Mouse (Mus musculus) MEL-GATA-1-ER (cell line): ENCODE results near the gene Gm20388.
"Not testable (repeated sequence)": the region's sequence is repeated elsewhere in the genome, so short reads cannot be mapped to it uniquely, and the experiment has no call there.

Experiments
- DNase-seq: peaks from one replicate; pipeline ENCODE4 v3.0.0-alpha.2; 2012; ENCODE audit warnings: low read depth; ENCODE audit errors: extremely low read depth

The Gm20388 gene

DNA sequence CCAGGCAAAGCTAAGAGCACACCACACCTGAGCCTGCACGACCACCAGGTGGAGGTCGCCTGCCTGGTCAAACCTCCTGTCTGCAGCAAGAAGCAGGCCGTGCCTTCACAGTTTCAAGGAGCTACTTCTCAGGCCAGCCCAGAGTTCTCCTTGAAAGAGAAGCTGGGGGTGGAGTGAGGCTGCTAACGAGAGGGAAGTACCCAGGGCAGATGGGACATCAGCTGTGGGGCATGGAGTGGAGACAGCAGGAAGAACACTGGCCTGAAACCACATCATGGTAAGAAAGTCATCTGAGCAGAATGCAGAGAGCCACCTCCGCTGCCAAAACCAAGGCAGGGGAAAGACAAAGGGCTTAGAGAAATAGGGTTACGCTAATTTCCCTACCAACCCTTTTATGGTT, 753.9 kb downstream of the Gm20388 start:
- no peak for DNase-seq

DNA sequence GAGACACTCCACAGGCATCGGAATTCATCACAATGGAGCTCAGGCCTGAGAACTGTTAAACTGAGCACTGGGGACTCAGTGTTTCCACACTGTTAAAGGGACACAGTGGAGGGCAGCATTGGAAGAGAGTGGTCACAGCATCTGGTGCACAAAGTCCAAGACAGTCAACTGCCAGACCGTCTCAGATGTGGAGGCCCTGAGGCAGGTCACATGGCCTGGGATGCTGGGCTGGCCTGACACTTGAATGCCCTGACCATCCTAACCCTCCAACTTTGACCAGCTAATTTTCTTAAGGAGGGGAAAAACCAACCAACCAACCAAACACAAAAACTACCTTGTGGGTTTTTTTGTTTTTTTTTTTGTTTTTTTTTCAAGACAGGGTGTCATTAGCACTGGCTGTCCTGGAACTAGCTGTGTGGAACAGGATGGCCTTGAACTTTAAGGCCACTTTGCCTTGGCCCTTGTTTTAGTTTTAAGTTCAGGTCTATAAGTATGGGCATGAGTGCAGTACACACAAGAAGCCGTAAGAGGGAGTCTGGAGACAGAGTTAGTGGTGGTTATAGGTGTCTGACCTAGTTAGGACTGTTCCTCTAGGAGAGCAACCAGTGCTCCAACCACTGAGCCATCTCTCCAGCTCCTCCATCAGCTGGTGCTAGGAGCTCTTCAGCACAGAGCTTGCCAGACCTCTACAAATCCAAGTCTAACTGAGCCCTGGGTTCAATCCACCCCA, 755.2 kb downstream of the Gm20388 start:
- no peak for DNase-seq

DNA sequence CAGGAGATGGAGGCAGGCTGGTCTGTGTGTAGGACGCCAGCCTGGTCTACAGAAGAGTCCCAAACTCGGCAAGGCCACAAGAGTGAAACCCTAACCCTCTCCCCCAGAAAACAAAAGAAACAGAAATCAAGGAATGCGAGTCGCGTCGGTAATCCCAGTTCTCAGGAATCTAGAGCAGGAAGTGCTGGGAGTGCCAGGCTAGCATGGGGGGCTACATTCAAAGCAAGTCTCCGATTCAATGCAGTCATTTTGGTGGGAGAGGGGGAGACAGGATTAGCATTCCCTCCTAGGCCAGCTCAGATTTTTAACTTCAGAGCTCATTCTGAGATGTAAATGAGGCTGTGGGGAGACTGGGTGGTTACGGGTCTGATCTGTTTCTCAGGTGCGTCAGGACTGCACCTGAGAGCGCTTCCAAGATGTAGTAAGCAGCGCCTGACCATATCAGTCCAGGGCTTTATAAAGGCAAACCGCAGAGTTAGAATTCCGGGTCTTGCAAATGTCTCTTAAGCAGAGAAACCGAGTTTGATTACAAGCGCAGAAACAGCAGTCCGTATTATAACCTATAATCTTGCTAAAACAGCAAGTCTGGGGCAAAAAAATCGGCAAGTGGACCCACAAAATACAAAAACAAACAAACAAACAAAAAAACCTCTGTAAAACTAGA, 756.3 kb downstream of the Gm20388 start:
- DNase-seq: no peak

DNA sequence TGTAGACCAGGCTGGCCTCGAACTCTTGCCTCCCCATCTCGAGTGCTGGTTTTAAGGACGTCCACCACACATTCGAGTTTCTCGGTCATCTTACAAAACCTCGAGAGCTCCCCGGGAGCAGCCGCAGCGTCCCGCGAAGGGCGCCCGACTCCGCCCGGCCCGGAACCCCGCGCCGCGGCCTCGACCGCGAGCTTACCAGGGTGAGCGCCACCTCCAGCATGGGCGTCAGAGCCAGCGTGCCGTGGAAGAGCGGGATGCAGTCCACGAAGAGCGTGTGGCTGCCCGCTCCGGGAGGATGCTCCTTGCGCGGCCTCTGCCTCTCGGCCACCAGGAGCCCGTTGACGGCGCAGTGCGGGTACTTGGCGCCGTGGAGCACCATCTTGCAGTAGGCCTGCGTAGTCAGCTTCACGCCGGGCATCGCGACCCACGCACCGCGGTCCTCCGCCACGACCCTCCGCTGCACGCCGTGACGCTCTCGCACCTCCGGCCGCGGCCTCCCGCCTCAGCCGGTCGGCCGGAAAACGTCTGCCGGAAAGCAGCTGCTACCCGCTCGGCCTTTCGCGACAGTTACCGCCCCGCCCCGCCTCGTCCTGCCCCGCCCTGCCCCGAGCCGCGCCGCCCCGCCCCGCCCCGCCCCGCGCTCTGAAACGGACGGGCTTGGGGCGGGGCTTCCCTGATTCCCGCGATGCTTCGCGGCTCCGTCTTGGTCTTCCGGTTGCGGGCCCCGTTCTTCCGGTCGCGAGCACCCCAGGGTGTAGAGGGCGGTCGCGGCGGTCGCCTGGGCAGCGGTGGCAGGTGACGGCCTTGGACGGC, 757.1 kb downstream of the Gm20388 start, which contains the start of the genes Gm27021 and Cox4i1:
Gene Gm27021, minus strand, starts transcription at position 519 of the 813 bp plus-strand sequence.
Gene Cox4i1, plus strand, starts transcription at position 662 of the 813 bp plus-strand sequence.
- no peak for DNase-seq

DNA sequence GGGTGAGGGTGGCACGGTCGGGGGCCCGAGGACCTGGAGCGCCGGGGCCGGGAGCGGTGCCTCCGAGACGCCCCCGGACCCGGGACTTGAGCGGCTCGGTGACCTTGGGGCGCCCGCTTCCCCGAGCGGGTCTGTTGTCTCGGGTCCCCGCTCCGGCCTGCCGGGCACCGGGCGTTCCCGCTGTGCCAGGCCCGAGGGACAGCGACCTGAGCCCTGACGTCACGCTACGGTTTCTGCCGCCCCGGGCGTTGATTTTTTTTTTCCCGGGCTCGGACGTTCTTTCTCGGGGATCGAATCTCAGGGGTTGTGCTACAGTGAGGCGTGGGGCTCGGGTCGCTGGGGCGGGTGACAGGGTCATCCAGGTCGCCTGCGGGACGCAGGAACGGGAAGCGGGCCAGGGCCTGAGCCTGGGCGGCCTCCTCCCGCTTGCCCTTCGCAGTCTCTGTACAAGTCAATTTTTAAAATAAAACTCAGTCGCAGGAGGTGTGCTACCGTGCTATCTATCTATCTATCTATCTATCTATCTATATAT, 757.8 kb downstream of the Gm20388 start, which contains the start of gene Emc8:
Gene Emc8, minus strand, starts transcription at position 200 of the 532 bp plus-strand sequence.
- DNase-seq: no peak

DNA sequence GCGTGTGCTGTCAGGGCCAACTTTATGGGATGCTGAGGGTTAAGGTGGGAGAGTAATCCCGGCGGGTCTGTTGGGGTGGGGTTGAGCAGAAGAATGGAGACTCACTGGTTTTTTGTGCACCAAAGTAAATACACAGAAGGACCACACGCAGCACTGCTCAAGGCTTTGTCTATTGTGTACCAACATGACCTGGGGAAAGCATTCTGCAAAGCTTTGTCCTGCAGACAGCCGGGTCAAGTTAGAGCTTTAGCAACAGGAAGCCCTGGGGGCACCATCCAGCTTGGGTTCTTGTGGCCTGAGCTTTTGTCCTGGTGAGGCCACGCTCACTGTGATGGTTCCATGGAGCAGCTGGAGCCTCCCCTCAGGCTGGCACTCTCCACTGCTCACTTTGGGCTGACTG, 761.1 kb downstream of the Gm20388 start:
- DNase-seq: no peak

DNA sequence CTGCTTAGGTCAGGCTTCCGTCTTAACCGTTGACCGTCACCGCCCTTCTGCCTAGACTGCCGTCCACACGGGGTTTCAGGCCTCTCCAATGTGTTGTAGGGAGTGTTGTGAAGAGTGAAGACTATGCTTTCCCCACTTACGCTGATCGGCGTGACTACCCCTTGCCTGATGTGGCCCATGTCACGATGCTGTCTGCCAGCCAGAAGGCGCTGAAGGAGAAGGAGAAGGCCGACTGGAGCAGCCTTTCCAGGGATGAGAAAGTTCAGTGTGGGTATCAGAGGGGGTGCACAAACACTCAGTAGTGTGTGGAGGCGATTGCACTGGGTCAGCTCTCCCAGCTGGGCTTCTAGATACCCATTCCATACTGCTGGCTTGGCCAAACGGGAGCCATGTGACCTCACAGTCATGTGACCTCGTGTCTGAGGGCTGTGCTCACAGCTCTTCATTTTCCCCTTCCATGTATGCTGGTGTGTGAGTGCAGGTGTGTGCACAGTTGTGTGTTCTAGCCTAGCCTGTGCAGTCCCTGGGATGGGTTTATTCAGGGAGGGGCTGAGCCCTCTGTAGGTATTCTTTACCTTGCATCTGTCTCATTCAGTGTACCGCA, 762.1 kb downstream of the Gm20388 start:
- no peak for DNase-seq

DNA sequence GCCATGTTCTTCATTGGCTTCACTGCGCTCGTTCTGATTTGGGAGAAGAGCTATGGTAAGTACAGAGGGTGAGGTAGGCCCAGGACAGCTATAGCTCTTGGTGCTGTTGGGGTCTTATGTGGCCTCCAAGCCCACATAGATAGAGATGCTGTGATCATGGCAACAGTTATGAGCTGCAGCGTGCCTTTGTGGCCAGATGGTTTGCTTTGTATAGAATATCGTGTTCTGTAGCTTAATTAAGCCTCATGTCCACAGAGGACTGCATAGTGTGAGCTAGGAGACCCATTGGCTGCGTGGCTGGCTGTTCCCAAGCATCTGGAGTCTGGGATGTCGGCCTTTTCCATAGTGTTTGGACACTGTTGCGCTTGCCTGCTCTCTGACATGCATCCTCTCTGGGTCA, 762.7 kb downstream of the Gm20388 start:
- no peak for DNase-seq

DNA sequence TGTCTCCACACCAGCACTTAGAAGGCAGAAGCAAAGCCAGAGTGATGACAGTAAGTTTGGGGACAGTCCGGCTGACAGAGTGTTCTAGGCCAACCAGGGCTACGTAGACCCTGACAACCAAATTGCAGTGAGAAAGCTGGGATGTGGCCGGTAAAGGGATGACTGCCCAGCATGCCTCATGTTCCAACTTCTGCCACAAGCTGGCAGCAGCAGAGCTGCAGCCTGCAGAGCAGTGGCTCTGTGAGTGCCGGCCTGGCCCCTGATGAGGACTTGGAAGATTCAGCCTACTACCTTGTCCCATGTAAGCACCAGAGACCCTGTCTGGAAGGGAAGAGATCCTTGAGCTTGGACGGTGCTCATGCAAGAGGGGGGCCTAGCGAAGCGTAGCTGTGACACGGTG, 765.1 kb downstream of the Gm20388 start:
- no peak for DNase-seq

DNA sequence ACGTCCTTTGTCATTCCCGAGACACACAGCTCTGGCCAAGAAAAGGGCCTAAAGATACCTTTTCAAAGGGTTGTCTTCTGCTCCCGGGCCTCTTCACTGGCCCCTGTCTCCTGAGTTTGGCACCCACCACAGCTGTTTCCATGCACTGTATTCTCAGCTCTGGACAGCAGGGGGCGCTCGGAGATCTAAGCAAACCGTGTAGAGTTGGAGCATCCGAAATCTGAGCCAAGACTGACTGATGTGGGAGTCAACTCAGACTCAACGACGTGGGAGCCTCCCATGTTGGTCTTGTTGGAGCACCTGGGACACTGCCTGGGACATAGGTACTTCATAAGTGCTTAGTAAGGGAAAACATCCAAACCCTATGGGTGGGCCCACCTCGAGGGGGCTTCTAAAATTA, 767.8 kb downstream of the Gm20388 start:
- DNase-seq: no peak

DNA sequence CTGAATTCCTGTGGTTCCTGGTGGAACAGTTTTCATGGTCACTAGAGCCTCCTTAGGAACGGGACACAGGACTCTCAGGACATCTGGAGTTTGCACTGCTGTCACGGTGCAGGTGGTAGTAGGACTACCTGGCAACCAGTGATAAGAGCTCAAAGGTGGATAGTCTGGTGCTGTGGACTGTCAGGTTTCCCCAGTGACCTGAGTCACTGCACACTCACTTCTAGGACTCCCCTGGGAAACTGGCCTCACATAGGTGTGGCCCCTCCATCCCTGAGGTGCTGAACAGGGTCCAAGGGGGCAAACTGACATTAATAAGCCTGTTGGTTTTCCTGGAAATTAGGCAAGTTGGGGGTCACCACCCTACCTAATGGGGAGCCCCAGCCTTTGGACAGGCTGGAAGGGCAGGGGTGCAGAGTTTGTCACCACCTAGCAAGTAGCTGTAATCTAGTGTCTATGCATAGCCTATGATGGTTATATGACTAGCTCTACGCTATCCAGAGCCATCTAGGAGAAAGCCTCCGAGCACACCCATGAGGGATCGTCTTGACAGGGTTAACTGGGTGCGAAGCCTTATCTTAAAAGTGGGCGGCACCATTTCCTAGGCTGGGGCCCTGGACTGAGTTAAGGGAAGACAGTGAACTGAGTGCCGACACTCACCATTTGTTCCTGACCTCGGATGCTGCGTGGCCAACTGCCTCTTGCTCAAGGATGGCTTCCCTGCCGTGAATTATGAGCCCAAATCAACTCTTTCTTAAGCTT, 769.2 kb downstream of the Gm20388 start:
- DNase-seq: no peak

DNA sequence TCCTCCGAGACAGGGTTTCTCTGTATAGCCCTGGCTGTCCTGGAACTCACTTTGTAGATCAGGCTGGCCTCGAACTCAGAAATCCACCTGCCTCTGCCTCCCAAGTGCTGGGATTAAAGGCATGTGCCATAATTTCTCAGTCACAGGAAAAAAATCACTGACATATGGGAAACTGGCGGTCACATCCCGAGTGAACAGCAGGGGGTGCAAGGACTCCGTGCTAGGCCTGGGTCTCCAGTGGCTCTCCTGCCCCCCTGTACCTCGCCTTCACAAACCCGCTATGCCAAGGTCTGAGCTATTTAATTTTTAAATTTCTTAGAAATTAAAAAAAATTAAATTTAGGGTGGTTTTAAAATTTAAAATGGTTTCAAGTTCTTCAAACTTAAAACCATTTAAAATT, 769.8 kb downstream of the Gm20388 start:
- not testable (repeated sequence) for DNase-seq

DNA sequence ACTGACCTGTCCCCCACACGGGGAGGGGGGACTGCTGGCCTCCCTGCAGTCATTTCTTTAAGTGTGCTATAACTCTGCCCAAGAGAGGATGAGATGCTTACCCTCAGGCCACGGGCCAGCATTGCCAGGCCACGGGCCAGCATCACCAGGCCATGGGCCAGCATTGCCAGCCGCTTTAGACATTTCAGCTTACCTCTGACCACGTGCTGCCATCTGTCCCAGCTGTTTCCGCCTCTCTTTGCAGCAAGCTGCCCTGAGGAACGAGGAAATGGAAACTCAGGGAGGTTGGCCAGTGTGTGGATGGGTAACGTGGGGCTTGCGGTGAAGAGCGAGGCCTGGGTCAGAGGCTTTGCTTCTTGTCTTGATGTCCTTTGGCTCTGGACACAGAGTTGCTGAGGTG, 770.5 kb downstream of the Gm20388 start:
- DNase-seq: no peak

DNA sequence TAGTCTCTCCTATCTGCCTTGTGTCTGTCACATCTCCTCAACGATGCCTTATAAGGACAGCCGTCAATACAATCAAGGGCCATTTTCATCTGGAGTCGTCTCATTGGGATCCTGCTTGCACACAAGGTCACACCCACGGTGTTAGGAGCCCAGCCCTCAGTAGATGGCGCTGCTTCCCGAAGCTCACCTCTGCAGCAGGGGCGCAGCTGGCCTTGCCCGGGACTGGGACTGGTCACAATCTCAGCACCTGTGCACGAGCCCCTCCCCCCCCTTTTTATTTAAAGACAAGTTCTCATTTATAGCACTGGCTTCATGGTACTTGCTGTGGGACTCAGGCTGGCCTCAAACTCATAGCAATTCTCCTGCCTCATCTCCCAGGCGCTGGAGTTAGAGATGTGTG, 773.0 kb downstream of the Gm20388 start:
- DNase-seq: no peak

DNA sequence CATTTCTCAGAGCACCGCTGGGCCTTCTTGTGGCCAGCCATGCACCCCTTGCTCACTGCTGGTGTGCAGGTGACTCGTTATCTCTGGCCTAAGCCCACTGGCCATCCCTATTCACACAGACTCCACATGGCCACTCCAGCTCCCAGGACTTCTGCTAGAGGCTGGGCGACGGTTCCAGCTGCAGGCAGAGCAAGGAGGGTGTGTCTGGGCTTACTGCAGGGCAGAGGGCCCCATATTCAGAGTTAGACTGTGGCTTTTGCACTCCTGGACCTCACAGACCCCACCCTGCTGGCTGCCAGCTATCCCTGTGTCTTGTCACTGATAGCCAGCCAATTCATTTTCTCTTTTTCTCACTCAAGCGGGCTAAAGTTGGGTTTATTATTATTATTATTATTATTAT, 773.4 kb downstream of the Gm20388 start:
- DNase-seq: no peak

DNA sequence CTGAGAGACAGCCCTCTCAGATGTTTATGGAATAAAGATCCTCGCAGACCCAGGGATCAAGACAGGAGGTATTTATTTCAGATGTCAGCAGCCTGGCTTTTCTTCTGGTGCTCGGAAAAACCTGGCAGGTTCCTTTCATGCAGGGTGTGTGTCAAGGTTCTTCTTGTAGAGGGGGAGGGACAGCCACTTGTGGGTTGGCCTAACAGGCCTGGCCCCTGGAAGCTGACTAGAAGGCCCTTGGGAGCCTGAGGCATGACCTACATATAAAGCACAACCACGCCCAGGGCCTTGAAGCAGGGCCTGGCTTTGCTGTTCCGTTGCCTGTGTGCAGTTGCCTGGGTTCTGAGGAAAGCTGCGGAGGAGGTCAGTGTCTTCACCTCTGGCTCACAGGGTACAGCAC, 774.5 kb downstream of the Gm20388 start:
- DNase-seq: no peak

DNA sequence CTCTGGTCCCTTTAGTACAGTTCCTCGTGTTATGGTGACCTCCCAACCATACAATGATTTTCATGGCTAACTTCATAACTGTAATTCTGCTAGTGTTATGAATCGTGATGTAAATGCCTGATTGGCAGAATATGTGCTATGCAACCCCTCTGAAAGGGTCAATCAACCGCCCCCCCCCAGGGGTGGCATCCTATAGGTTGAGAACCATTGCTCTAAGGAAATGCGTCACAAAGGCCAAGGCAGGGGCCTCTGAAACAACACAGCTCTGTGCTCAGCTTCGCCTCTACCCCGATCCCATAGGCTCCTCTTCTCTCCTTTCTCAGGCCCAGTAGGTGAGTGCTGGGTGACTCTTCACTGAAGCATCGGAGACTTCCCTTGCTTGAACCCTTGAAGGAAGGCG, 775.0 kb downstream of the Gm20388 start:
- DNase-seq: no peak

DNA sequence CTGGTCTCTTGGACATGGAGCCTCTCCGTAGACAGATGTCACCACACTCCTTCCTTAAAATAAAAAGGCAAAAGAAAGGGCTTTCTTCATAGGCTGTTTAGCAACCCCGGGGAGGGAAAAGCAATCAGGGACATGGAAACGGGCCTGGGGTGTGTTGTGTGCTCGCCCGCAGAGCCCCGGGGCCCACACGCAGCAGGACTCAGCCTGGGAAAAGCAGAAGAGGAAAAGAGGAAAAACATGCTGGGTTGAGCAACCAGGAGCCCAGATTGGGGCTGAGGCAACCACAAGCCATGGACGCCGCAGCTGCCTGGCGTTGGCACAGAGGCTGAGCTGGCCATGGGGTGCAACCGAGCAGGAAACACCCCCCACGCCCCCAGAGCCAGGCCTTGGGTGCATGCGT, 775.4 kb downstream of the Gm20388 start:
- no peak for DNase-seq

DNA sequence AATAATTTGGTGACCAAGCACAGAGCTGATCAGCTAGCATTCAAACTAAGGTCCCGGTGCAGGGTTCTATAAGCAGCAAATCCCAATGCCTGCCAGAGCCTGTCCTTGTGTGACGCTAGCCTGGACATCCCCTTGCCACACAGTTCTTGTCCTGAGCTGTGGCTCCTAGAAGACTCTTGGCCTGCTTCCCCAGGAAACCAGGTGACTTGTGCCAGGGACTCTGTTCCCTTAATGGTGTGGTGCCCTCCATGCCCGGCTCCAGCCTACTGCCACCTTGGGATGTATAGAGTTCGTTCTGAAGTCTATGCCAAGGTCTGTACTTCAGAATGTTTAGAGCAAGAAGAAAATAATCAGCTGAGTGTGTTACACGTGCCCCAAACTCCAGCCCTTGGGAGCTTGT, 775.9 kb downstream of the Gm20388 start:
- DNase-seq: no peak

DNA sequence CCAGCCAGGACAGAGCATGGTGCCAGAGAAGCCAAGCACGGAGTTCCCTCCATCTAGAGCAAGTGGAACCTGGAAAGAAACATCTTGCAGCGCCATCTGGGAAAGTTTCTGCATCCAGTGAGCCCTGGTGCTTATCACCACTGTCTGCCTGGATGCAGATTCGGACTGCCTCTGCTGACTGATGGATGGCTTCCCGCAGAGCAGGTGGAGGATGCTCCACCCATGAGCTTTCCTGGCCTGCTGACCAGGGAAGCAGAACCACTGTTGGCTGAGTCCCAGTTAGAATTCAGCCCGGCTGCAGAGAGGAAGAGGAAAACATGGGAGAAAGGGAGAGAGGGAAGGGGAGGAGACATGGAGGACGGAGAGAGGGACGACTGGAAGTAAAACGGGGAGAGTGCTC, 777.1 kb downstream of the Gm20388 start:
- no peak for DNase-seq

DNA sequence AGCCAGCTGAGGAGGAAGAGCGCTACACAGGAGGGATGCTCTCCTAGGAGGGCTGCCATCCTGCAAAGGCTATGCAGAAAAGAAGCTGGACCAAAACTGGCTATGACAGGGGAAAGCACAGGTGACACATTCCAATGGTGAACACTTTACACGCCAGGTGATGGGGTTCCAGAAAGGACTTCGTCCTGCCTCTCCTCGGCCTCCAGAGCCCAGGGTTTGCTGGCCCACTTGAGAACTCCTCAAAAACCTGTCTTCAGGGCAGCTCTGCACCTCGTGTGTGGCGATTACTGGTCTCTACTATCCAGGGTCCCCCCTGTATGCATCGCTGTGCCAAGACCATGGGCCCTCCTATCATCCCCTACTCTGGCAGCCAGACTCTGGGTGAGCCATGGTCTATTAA, 777.9 kb downstream of the Gm20388 start:
- DNase-seq: no peak
